Mouse (Mus musculus) spleen, adult 18-20 months (tissue): ENCODE data around the gene Sez6l.

Experiments used
- DNase-seq, 2 experiments: peaks; one replicate each; pipeline ENCODE4 v3.0.0; 2022; ENCODE audit warnings: mixed read lengths in 2 of 2

Gene Sez6l

GRCm38 (mm10) chr5:112576993-112577670 lies at the start of gene Sez6l:
Gene Sez6l (minus strand): TSS chr5:112577185.
- peak in 1 of 2 experiments; percentile 1 for DNase-seq

- no peak for DNase-seq
Observed at GRCm38 (mm10) chr5:112625555-112626160, 48.7 kb upstream of the Sez6l start.

GRCm38 (mm10) chr5:112622946-112623345 lies 46.0 kb upstream of the Sez6l start:
- no peak for DNase-seq

- no peak for DNase-seq
Observed at GRCm38 (mm10) chr5:112620256-112620655, 43.3 kb upstream of the Sez6l start.

- DNase-seq: no peak
Observed at GRCm38 (mm10) chr5:112619344-112619743, 42.4 kb upstream of the Sez6l start.

GRCm38 (mm10) chr5:112617602-112618247 lies 40.7 kb upstream of the Sez6l start:
- DNase-seq: no peak

GRCm38 (mm10) chr5:112615946-112616617 lies 39.1 kb upstream of the Sez6l start:
- no peak for DNase-seq

GRCm38 (mm10) chr5:112607867-112608516 lies 31.0 kb upstream of the Sez6l start:
- no peak for DNase-seq

- DNase-seq: no peak
Observed at GRCm38 (mm10) chr5:112607119-112607518, 30.1 kb upstream of the Sez6l start.

GRCm38 (mm10) chr5:112605371-112605770 lies 28.4 kb upstream of the Sez6l start:
- DNase-seq: no peak

GRCm38 (mm10) chr5:112604251-112604650 lies 27.3 kb upstream of the Sez6l start:
- DNase-seq: no peak

GRCm38 (mm10) chr5:112603594-112603993 lies 26.6 kb upstream of the Sez6l start:
- no peak for DNase-seq

- no peak for DNase-seq
Observed at GRCm38 (mm10) chr5:112600309-112600939, 23.4 kb upstream of the Sez6l start.

GRCm38 (mm10) chr5:112599538-112600308 lies 22.7 kb upstream of the Sez6l start:
- no peak for DNase-seq

GRCm38 (mm10) chr5:112597876-112598275 lies 20.9 kb upstream of the Sez6l start:
- no peak for DNase-seq

- no peak for DNase-seq
Observed at GRCm38 (mm10) chr5:112597307-112597706, 20.3 kb upstream of the Sez6l start.

- no peak for DNase-seq
Observed at GRCm38 (mm10) chr5:112596729-112597128, 19.7 kb upstream of the Sez6l start.

GRCm38 (mm10) chr5:112595701-112596632 lies 19.0 kb upstream of the Sez6l start:
- no peak for DNase-seq

- DNase-seq: no peak
Observed at GRCm38 (mm10) chr5:112591706-112592105, 14.7 kb upstream of the Sez6l start.

GRCm38 (mm10) chr5:112586071-112586470 lies 9.1 kb upstream of the Sez6l start:
- no peak for DNase-seq
